Mouse (Mus musculus) cortical plate, adult 2 months (tissue): ENCODE measurements around the gene Ccdc69.

Experiments
- CTCF ChIP-seq: fragments of 200-500 bp; IDR thresholded peaks from 2 replicates; pipeline ENCODE4 v1.5.1; 2011; ENCODE audit warnings: mild to moderate bottlenecking, control low read depth, low read length; ENCODE audit not compliant: insufficient read depth; ENCODE audit errors: extremely low read depth
- POLR2A ChIP-seq: fragments of 200-500 bp; IDR thresholded peaks from 2 replicates; pipeline ENCODE4 v1.6.1; 2011; ENCODE audit warnings: mild to moderate bottlenecking, low read length, control low read depth; ENCODE audit not compliant: insufficient read depth; ENCODE audit errors: extremely low read depth

DNA sequence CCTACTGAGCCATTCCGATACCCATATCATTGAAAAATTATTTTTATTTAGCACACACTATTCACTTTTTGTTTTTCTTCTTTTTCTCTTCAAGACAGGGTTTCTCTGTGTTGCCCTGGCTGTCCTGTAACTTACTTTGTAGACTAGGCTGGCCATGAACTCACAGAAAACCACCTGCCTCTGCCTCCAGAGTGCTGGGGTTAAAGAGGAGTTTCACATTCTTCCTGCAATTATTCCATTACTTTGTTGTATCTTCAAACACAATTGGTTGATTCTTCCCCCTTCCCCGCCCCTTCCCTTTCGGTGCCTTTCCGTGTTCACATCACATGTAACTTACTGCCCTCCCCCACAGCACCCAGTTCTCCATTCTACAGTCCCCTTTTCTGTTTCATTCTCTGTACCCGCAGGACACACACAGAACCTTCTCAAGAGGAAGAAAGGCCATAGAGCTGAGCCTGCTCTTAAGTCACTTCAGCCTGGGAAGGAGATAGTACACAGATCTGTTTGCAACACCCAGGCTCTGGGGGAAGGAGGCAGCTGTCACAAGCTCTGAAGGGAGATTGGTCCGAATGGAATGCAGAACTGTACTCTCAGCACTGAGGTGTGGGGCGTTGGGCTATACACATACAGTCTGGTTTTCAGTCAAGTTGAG, 35.4 kb upstream of the Ccdc69 start:
- TF ChIP-seq CTCF (no peak), POLR2A (no peak)
